ENCODE assay signal across 8 mouse cellular contexts in genomic region chr17:67697461-67697891, GRCm38 (mm10). TPM values are rescaled to one million over a fixed set of nuclear protein-coding genes. Genes with fewer than 3 reads are reported as not detected.
DNase-seq lines count a peak whose midpoint lies in the region; ATAC-seq and TF ChIP-seq lines count a peak whose summit lies in the region.

No protein-coding gene starts in this region.

- no peaks in the 10 kb centered on the region for H3K9me3 ChIP-seq in heart, embryonic 10.5 days
- H3K9me3 ChIP-seq in heart, embryonic 16.5 days (replicated peaks; ENCODE audit: control insufficient read depth, low read length) = no peaks in the 10 kb centered on the region
- H3K9me3 ChIP-seq in liver, embryonic 11.5 days (ENCODE audit: control insufficient read depth, low read length) = no peaks in the 10 kb centered on the region

- H3K36me3 ChIP-seq in heart, embryonic 10.5 days = no peaks in the 10 kb centered on the region
- no peaks in the 10 kb centered on the region for H3K36me3 ChIP-seq in heart, embryonic 16.5 days (ENCODE audit: control insufficient read depth, insufficient read depth)
- H3K36me3 ChIP-seq in liver, embryonic 11.5 days (ENCODE audit: control insufficient read depth, insufficient read depth, low read length) = no peaks in the 10 kb centered on the region

- DNase-seq in heart, embryonic 10.5 days (ENCODE audit: low spot score) = no peak
- no peak for DNase-seq in heart, adult 8-10 months (ENCODE audit: low spot score)
- DNase-seq in liver, embryonic 11.5 days (ENCODE audit: low spot score) = peak; percentile 45
- DNase-seq in retina, embryonic 14.5 days (ENCODE audit: low spot score) = peak; percentile 60
- DNase-seq in c-Kit-positive CD71-positive TER-119-positive erythroid progenitor cells, embryonic 14.5 days (ENCODE audit: low spot score) = no peak
- DNase-seq in gastrocnemius, postnatal 10 days = no peak

- peak overlapping the region; percentile 98 for H3K4me2 ChIP-seq in heart, embryonic 16.5 days (ENCODE audit: low read depth, low read length)
- peak overlapping the region; percentile 90 for H3K4me2 ChIP-seq in liver, embryonic 11.5 days

- peak overlapping the region; percentile 87 for H3K4me3 ChIP-seq in heart, embryonic 10.5 days
- peak overlapping the region; percentile 42 for H3K4me3 ChIP-seq in cortical plate, adult 2 months (ENCODE audit: insufficient read depth, low read length)
- H3K4me3 ChIP-seq in heart, embryonic 16.5 days (ENCODE audit: low read length) = peak overlapping the region; percentile 69
- H3K4me3 ChIP-seq in liver, embryonic 11.5 days (ENCODE audit: low read depth, low read length) = peak overlapping the region; percentile 62

- under 1% methylated on average over 32 of the region's 32 CpGs for WGBS in heart, embryonic 10.5 days
- under 1% methylated on average over 32 of the region's 32 CpGs for WGBS in heart, embryonic 16.5 days
- under 1% methylated on average over 32 of the region's 32 CpGs for WGBS in liver, embryonic 11.5 days

- peak overlapping the region; percentile 87 for H3K27ac ChIP-seq in heart, embryonic 10.5 days
- H3K27ac ChIP-seq in cortical plate, adult 2 months (ENCODE audit: insufficient read depth, low read length) = no peak overlapping the region
- no peak overlapping the region for H3K27ac ChIP-seq in heart, embryonic 16.5 days (ENCODE audit: low read length)
- no peak overlapping the region for H3K27ac ChIP-seq in liver, embryonic 11.5 days (ENCODE audit: low read depth, low read length)

- no peak for TF ChIP-seq CTCF in cortical plate, adult 2 months (IDR thresholded peaks at IDR 0.05; ENCODE audit: extremely low read depth, insufficient read depth, low read length)

- peak; percentile 71 for ATAC-seq in heart, embryonic 16.5 days (replicated peaks; ENCODE audit: extremely low read depth, insufficient read depth, low FRiP score)
- peak; percentile 61 for ATAC-seq in liver, embryonic 11.5 days (replicated peaks; ENCODE audit: low FRiP score)

- peaks cover 27% of the 10 kb centered on the region for H3K4me1 ChIP-seq in heart, embryonic 10.5 days
- H3K4me1 ChIP-seq in cortical plate, adult 2 months (ENCODE audit: control insufficient read depth, insufficient read depth, low read length) = no peaks in the 10 kb centered on the region
- H3K4me1 ChIP-seq in heart, embryonic 16.5 days (ENCODE audit: control insufficient read depth, insufficient read depth, low read length) = peaks cover 4% of the 10 kb centered on the region; the same call in 1 of the 2 replicates
- peaks cover 3% of the 10 kb centered on the region; the same call in 1 of the 2 replicates for H3K4me1 ChIP-seq in liver, embryonic 11.5 days (replicated peaks; ENCODE audit: control insufficient read depth, insufficient read depth, low read length)

- peak overlapping the region; percentile 73 for H3K9ac ChIP-seq in heart, embryonic 16.5 days (ENCODE audit: low read length)
- H3K9ac ChIP-seq in liver, embryonic 11.5 days (ENCODE audit: low read depth, low read length) = peak overlapping the region; percentile 46

- no peaks in the 10 kb centered on the region for H3K27me3 ChIP-seq in heart, embryonic 10.5 days (ENCODE audit: insufficient read depth, poor library complexity, severe bottlenecking)
- H3K27me3 ChIP-seq in heart, embryonic 16.5 days (ENCODE audit: control insufficient read depth, insufficient read depth, low read length) = peaks cover 11% of the 10 kb centered on the region
- H3K27me3 ChIP-seq in liver, embryonic 11.5 days (replicated peaks; ENCODE audit: control insufficient read depth, insufficient read depth, low read length) = peaks cover 24% of the 10 kb centered on the region

- no peak for TF ChIP-seq POLR2A in cortical plate, adult 2 months (IDR thresholded peaks at IDR 0.05; ENCODE audit: extremely low read depth, insufficient read depth, low read length)

RNA-seq across cellular contexts. Expression of gene Lama1, which starts 0.4 kb away (rescaled TPM):
- 4.1 and 7.0 TPM in 2 replicates for polyA plus RNA-seq in heart, embryonic 10.5 days (2016; fragmentation: Nextera tagmentation; extraction: Ambion mirVana)
- 1 to 10 TPM; 1.3 to 2.5 (median 2.2) TPM for total RNA-seq in heart, adult 8-10 months (2022)
- 1.2 and 1.3 TPM in 2 replicates for polyA plus RNA-seq in cortical plate, adult 2 months (2012; rRNA removed)
- polyA plus RNA-seq in heart, embryonic 16.5 days (2015; fragmentation: Nextera tagmentation; extraction: Ambion mirVana) = 0.54 and 0.70 TPM in 2 replicates
- 2.8 and 4.3 TPM in 2 replicates for polyA plus RNA-seq in liver, embryonic 11.5 days (2014; fragmentation: Nextera tagmentation; extraction: Ambion mirVana)
- total RNA-seq in gastrocnemius, postnatal 10 days (2021) = under 1 TPM; 0.16 to 0.25 TPM

Comparison
In these comparisons a context has a peak if more than half of its experiments do, and no peak if none do; other contexts are left out.
1. DNase-seq: peak in liver, embryonic 11.5 days (single experiment) and retina, embryonic 14.5 days (single experiment); none in heart, embryonic 10.5 days (single experiment), heart, adult 8-10 months (single experiment), c-Kit-positive CD71-positive TER-119-positive erythroid progenitor cells, embryonic 14.5 days (single experiment) and gastrocnemius, postnatal 10 days (single experiment).
2. Peak in every context shown above with its lines, with median percentiles within 50 percentile points of each other: H3K4me3 ChIP-seq.